Mouse (Mus musculus): ENCODE data around the gene Platr17.

GRCm38 (mm10) chr17:33938783-33939182 lies 33.8 kb downstream of the Platr17 start:
- TF ChIP-seq POLR2A (IDR thresholded peaks at IDR 0.05; ENCODE audit: extremely low read depth, insufficient read depth, low read length) (no peak), CTCF (IDR thresholded peaks at IDR 0.05; ENCODE audit: low read depth, low read length) (no peak)
